Mouse (Mus musculus): Measurements from ENCODE around the gene Cdc25b.
A peak's percentile ranks its signal among the peaks of the same experiment; 100 is the strongest.

The Cdc25b gene

DNA sequence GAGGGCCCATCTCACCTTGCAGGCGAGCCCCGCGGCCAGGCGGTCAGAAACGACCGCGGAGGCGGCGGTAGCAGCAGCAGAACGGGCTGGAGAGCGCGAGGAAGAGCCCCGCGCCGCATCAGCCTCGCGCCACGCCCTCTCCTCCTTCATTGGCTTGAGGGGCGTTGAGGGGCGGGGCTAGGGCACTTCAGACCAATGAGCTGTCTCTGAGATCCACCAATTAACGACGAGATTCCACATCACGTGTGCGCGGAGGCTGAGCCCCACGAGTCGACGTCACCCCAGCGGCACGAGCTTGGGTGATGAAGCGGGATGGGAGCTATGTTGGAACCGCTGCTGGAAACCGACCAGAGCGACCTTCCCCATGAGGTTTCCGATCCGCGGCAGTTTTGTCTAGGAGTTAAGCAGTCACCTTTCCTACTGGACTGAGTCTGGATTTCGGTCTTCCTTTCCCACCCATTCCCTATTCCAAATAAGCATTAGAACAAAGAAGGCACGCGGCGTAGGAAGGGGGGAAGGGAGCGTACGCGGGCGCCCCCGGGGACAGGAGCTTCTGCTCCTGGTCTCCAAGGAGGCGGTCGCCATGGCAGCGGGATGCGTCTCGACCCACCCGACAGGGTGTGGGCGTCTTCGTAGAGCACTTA is 26.7 kb upstream of the Cdc25b start, which contains the start of gene 1700037H04Rik:
1700037H04Rik (minus strand) TSS at position 144 of the 644 bp plus-strand sequence.
- DNase-seq (ENCODE audit: low read depth, low spot score) = peak; percentile 98

DNA sequence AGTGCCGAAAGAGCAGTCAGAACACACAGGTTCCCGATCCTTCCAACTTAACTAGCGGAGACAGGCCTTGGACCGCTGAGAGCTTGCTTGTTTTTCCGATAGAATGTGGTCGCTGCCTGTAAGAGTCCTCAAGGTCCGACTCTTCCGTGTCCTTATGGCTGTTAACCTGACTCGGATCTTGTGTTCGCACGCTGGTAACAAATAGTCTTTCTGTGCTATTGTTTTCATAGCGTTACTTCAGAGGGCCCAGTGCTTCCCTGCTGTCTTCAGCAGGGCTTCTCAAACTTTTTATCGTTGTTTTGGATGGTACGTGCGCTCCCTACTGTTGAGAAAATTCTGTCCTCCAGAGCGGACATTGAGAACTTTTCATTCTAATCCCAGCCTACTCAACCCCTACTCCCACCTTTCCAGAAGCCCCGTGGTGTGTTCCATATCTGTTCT is 26.1 kb upstream of the Cdc25b start:
- no peak for DNase-seq (ENCODE audit: low read depth, low spot score)

DNA sequence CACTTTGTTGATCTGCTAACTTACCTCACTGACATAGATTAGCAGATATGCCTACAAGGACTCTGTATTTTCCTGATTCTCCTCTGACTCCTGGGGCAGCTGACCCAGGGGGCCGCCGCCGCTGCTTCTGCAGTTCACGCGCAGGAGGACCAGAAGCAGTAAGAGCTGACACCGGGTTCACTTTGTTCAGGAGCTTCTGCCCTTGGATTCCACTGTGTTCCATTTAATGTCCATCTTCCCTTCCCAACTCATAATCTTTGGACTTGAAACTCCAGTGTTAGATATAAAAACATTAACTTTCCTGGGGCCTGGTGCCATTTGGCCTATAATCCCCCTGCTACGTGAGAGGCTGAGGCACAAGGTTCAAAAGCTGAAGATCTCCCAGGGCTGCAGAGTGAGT is 22.8 kb upstream of the Cdc25b start:
- no peak for DNase-seq (ENCODE audit: low read depth, low spot score)

DNA sequence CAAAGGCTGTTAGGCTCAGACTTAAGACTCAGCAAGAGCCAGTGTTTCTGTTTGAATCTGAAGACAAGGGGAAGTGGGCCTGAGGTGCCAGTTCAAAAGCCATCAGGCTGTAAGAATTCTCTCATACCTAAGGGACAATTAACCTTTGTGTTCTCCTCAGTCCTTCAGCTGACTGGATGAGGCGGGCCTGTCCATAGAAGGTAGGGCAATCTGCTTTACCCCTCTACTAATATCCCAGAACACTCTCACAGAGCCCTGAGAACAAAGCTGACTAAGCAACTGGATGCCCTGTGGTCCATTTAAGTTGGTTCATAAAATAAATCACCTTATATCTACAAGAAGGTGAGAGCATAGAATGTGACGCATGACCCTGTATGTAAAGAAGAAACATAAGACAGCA is 20.6 kb upstream of the Cdc25b start:
- DNase-seq (ENCODE audit: low read depth, low spot score) = no peak

DNA sequence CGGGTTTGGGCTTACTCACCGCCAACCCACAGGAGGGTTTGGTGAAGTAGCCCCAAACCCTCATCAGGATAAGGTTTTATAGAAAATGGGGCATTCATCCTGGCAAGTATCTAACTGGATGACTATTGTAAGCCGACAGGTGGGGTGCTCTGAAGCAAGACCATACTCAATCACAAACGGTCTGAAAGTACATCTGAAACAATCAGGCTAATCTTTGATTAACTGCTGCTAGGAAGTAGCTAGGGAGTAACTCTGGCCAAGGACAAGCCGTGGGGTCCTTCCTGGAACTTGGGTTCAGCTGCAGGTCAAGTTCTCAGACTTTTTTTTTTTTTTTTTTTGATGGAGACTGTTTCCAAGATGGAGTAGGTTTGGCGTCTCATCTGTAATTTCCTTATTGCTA is 18.8 kb upstream of the Cdc25b start:
- no peak for DNase-seq (ENCODE audit: low read depth, low spot score)

GRCm38 (mm10) chr2:131168914-131169313 is 17.8 kb upstream of the Cdc25b start:
- no peak for DNase-seq (ENCODE audit: low read depth, low spot score)

DNA sequence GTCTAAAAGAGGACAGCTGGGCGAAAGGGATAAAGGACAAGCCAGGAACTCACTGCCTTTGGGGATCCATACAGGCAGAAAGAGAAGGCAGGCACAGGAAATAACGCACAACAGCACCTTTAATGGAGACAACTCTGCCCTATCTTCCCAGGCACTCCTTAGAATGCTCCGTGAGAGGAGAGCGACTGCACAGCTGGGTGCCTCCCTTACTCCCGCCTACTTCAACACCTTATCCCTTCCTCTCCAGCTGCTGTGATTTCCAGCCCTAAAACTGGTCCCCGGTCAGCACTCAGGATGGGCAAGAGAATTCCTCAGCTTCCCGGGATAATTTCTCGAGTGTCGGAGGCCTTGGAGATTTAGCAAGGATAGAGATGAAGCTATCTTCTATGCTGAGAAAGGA is 15.8 kb upstream of the Cdc25b start:
- DNase-seq (ENCODE audit: low read depth, low spot score) = no peak

DNA sequence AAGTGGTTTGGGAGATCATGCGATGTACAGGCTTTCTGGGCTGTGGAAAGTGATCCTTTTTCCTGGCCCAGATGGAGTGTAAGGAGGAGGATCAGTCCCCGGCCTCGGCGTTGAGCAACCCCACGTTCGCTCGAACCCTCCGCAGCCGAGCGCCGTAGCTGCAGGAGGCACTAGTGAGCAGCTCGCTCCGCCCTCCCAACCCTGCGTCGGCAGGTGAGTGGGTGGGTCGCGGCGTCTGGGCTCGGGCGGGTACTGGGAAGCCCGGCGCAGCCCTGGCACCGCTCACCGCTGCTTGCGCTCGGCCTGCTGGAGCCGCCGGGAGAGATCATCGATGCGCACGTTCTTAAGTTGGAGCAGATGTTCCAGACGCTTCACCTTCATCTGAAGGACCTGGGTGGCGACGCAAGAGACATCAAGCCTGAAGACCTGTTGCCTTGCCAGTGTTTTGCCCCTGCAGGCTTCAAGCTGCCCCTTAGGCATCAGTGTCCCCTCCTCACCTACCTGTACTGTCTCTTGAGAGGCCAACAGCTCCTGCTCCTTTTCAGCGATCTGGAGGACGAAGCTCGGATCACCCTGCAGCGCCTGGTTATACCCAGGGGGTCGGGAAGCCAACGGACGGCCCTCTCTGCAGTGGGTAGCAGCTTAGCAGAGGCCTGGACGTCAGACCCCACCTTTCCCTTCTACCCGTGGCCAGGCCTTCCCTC is 15.2 kb upstream of the Cdc25b start:
- DNase-seq (ENCODE audit: low read depth, low spot score) = no peak

DNA sequence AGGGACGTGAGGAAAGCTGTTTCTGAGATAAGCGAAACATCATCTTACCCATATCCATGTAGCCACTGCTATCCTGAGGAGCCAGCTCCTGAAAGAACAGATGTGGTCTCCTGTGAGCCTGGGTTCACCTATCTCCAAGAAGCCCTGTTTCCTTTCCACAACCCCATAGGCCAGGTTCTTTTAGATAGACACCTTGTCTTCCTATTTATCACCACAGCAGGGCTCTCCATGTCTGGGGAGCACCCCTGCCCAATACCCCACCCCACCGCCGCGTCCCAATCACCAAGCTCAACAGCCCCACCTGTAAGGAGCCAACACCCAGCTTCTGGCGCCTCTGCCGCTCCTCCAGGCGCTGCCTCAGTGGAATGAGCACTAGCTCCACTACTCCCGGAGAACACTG is 14.4 kb upstream of the Cdc25b start:
- DNase-seq (ENCODE audit: low read depth, low spot score) = no peak

- DNase-seq (ENCODE audit: low read depth, low spot score) = peak; percentile 79
These were observed 12.0 kb upstream of the Cdc25b start for GRCm38 (mm10) chr2:131174700-131175099.

GRCm38 (mm10) chr2:131175286-131175944 is 11.3 kb upstream of the Cdc25b start:
- DNase-seq (ENCODE audit: low read depth, low spot score) = no peak

GRCm38 (mm10) chr2:131175945-131176309 is 10.8 kb upstream of the Cdc25b start:
- no peak for DNase-seq (ENCODE audit: low read depth, low spot score)

DNA sequence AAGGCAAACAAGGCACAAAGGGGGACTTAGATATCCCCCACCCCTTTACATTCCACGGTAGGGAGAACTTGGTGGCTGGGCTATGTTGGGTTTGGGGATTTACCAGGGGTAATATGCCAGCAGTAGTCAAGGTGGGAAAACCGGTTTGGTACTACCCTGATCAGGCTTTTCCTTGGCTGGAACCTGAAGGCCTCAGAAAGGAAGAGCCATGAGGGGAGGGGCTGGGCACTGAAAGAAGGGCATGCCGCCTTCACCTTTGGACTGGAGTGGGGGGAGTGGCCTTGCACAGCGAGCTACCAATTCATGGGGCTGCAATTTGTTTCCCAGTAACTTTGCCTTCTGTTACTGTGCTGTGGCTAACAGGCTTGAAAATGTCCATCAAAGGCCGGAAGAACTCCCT is 10.3 kb upstream of the Cdc25b start:
- DNase-seq (ENCODE audit: low read depth, low spot score) = no peak

DNA sequence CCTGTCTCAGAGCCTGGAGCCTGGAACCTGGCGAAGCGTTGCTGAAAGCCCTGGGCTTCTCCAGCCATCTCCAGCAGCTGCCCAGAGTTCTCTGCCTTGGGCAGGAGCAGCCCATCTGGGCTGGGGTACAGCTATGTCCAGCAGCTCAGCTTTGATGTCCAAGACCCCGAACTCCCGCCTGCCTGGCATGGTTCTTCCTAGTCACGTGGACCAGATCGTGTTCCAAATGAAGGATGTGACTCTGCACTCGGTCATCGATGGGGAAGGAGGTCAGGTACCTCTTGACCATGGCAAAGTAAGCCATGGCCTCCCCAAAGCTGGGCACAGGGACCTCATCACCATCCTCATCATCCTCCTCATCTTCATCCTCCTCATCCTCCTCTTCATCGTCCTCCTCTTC is 8.8 kb upstream of the Cdc25b start:
- no peak for DNase-seq (ENCODE audit: low read depth, low spot score)

GRCm38 (mm10) chr2:131178828-131179245 is 7.9 kb upstream of the Cdc25b start:
- no peak for DNase-seq (ENCODE audit: low read depth, low spot score)

DNA sequence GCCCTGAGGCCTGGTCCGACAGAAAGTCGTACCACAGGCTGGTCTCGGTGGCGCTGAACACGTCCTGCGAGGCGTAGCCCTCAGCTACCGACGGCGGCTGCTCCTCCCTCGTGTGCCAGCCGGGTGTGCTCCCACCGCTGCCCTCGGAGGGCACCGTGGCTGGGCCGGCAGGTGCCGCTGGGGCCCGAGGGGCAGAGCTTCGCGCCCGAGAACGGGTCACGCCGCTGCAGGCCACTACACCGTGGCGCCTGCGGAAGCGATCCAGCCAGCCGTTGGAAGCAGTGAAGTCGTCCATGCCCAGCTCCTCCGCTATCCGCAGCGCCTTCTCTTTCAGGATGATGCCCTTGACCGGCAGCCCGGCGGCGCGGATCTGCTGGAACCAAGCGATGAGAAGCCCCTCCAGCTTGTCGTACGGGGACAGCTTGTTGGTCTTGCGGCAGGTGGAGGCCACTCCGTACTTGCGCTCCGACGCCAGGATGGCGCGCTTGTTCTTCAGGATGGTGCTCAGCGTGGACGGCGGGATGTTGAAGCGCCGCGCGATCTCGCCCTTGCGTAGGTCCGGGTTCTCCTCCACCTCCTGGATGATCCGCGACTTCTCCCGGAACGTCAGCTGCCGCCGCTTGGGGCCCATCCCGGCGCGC is 7.4 kb upstream of the Cdc25b start:
- peak; percentile 63 for DNase-seq (ENCODE audit: low read depth, low spot score)

DNA sequence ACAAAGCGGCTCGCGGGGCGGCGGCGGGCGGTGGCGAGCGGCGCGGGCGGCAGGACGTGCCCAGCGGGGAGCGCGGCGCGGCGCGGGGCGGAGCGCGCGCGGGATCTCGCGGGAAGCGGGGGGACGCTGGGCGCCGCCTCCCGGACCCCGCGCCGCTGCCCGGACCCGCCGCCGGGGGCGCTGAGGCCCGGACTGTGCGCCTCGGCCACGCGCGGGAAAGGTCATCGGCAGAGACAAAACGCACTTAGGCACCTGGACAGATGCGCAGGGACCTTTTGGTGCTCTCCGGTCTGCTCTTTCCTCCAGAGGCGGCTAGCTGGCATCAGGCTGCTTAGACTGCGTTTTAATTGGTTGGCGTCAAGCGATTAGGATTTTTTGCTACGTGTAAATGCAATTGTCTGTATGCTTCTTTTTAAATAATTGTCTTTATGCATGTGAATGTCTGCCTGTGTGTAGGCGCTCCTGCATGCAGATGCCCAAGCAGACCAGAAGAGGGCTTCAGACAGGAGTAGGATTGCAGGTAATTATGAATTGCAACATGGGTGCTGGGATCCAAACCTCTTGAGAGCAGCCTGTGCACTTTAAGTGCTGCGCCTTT is 6.7 kb upstream of the Cdc25b start, which contains the start of gene Cenpb:
Cenpb (minus strand) TSS at position 78 of the 598 bp plus-strand sequence.
- DNase-seq (ENCODE audit: low read depth, low spot score) = peak; percentile 76

- no peak for DNase-seq (ENCODE audit: low read depth, low spot score)
These were observed 406 bp upstream of the Cdc25b start for GRCm38 (mm10) chr2:131186343-131186742.

- no peak for DNase-seq (ENCODE audit: low read depth, low spot score)
These were observed 813 bp downstream of the Cdc25b start for GRCm38 (mm10) chr2:131187602-131187922.

- DNase-seq (ENCODE audit: low read depth, low spot score) = no peak
These were observed 1.6 kb downstream of the Cdc25b start for GRCm38 (mm10) chr2:131188311-131188710.

DNA sequence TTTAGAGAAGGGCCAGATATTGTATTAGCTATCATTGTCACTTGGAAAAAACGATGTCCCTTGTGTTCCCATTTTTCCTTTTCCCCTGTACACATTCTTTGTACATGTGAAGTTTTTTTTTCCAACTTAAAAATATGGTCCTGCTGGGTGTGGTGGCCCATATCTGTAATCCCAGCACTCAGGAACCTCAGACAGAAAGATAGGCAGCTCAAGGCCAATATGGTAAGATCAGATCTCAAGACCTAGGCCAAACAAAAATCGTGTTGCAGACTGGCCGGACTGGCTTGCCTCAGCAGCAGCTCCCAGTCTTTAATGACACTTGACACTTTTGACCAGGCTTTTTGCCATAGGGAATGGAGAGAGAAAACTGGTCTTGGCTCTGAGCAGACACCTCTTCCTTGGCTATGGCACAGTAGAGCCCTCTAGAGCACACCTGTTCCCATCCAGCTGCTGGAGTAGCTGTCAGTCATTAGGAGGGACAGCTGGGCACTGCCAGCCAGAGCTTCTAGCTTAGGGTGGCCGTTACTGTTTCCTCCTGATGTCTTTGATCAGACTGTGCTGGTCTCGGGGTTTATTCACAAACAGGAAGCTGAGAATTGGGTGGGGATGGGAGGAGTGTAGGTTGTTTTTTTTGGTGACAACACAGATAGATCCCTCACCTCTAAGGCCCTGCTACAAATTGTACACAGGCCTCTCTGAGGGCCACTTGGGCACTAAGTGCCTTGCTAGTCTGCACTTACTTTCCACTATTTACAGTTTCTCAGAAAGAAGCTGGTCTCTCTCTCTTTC is 3.0 kb downstream of the Cdc25b start:
- no peak for DNase-seq (ENCODE audit: low read depth, low spot score)
